Mouse (Mus musculus) urinary bladder, postnatal 25 days (tissue): Measurements from ENCODE around the gene Spryd3.

Experiments
- DNase-seq: peaks from one replicate; pipeline ENCODE4 v3.0.0; 2022; ENCODE audit warnings: low spot score

The Spryd3 gene

GRCm38 (mm10) chr15:102070476-102071467, 65.3 kb downstream of the Spryd3 start:
- no peak for DNase-seq
